Mouse (Mus musculus): ENCODE measurements at regions not wholly inside any gene's neighbourhood (a gene's known extent, or its start where the extent isn't known, plus 50 kb on each side); places are given as distances from the start of the nearest gene placed in this dataset.

- DNase-seq (ENCODE audit: low spot score in 2 of 2): no peak
These were observed 89.6 kb upstream of the Id4 start for GRCm38 (mm10) chr13:48171309-48171953.

- no peak for DNase-seq (ENCODE audit: low spot score in 2 of 2)
These were observed 89.0 kb upstream of the Id4 start for GRCm38 (mm10) chr13:48171994-48172393.

GRCm38 (mm10) chr13:48192476-48192875, 68.6 kb upstream of the Id4 start:
- DNase-seq (ENCODE audit: low spot score in 2 of 2): no peak

GRCm38 (mm10) chr13:48193942-48194341, 67.1 kb upstream of the Id4 start:
- DNase-seq (ENCODE audit: low spot score in 2 of 2): no peak

- DNase-seq (ENCODE audit: low spot score in 2 of 2): no peak
These were observed 53.2 kb upstream of the Id4 start for GRCm38 (mm10) chr13:48207824-48208223.

Measured in left cerebral cortex, adult 9 months (tissue).